Mouse (Mus musculus) kidney, embryonic 16.5 days (tissue): ENCODE results near the gene Cers3. TPM values are rescaled to one million over a fixed set of nuclear protein-coding genes. Genes with fewer than 3 reads are reported as not detected.

Experiments used
- ATAC-seq: fragments of 200-750 bp; cut with Nextera tagmentation; 2 replicates; pipeline ENCODE4 v1.8.0; 2017; ENCODE audit warnings: moderate TSS enrichment; ENCODE audit not compliant: low FRiP score, low TSS enrichment
- H3K27ac ChIP-seq: fragments of 300-500 bp; sonication (generic); 2 replicates; pipeline ENCODE4 v1.5.1; 2014; ENCODE audit warnings: low read length
- H3K27me3 ChIP-seq: fragments of 300-500 bp; sonication (generic); 2 replicates; pipeline ENCODE4 v1.6.1; 2014; ENCODE audit warnings: low read length, control low read depth, mixed read lengths; ENCODE audit not compliant: insufficient read depth
- H3K36me3 ChIP-seq: fragments of 300-500 bp; sonication (generic); 2 replicates; pipeline ENCODE4 v1.6.1; 2014; ENCODE audit warnings: low read length, control low read depth, mixed read lengths; ENCODE audit not compliant: insufficient read depth
- H3K4me1 ChIP-seq: fragments of 300-500 bp; sonication (generic); 2 replicates; pipeline ENCODE4 v1.6.1; 2014; ENCODE audit warnings: low read length, control low read depth, mixed read lengths; ENCODE audit not compliant: insufficient read depth
- H3K4me2 ChIP-seq: fragments of 300-500 bp; sonication (generic); replicated peaks from 2 replicates; pipeline ENCODE4 v1.6.1; 2014; ENCODE audit warnings: low read depth, low read length
- H3K4me3 ChIP-seq: fragments of 300-500 bp; sonication (generic); 2 replicates; pipeline ENCODE4 v1.5.1; 2014; ENCODE audit warnings: mild to moderate bottlenecking, low read length
- H3K9ac ChIP-seq: fragments of 300-500 bp; sonication (generic); replicated peaks from 2 replicates; pipeline ENCODE4 v1.6.1; 2014; ENCODE audit warnings: low read length
- H3K9me3 ChIP-seq: fragments of 300-500 bp; sonication (generic); 2 replicates; pipeline ENCODE4 v1.6.1; 2016; ENCODE audit warnings: low read length, control low read depth
- WGBS: fragments of 180-500 bp; shearing (Covaris S2); extraction: QIAGEN DNeasy Blood & Tissue Kit; methylation state at CpG from one replicate; pipeline ENCODE4 v1.1.7; 2014; 5-methylcytosine and 5-hydroxymethylcytosine counted together
- polyA plus RNA-seq: library from polyadenylated mRNA; unstranded; fragments of >200 nt; fragmentation: Nextera tagmentation; extraction: Ambion mirVana; gene quantifications from 2 replicates; pipeline ENCODE4 v1.2.1, GENCODE M21; 2015

The Cers3 gene
- polyA plus RNA-seq, 1 experiment from 2014 or later = 2.7 TPM

DNA sequence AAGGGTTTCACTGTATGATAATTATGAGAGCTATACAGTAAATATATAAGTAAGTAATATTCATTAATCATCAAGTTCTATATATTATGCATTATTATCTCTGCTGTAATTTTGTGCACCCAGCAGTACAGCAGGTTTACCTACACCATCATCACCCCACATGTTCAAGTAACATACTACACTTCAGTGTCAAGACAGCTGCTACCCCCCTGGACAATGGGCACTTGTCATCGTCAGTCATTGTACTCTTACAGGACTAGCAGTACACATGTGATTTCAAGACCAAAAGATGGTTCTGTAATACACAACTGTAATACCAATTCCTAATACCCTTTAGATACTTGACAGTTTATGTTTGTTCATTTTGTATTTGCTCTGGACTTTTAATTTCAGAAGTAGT lies 54.0 kb downstream of the Cers3 start:
- Histone ChIP-seq H3K4me1 (peaks cover 3% of the 10 kb centered on the region; the same call in 1 of the 2 replicates), H3K36me3 (no peaks in the 10 kb centered on the region), H3K27me3 (no peaks in the 10 kb centered on the region), H3K9ac (no peak overlapping the region), H3K27ac (no peak overlapping the region), H3K4me2 (no peak overlapping the region), H3K9me3 (no peaks in the 10 kb centered on the region), H3K4me3 (no peak overlapping the region)
- ATAC-seq = no peak
- WGBS = 85% methylated on average over 1 of the region's 1 CpGs

GRCm38 (mm10) chr7:66798826-66799225 lies 55.5 kb downstream of the Cers3 start:
- 50% methylated on average over 5 of the region's 5 CpGs for WGBS

DNA sequence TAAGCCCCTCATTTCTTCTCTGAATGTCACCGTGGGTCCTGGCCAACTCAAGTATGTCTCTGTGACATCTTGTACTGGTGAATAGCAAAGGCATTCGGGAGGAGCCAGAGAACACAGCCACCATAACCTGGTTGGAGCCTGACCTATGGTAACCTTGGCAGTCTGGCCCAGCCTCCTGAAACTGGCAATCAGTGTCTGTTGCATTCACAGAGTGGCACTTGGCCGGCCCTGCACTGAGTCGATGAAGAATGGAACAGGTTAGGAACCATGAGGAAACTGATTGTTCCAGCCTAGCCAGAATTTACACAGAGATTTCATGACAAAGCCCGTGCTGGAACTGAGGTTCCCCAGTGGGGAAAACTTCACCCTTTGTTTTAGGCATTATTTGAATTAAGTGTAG lies 57.5 kb downstream of the Cers3 start:
- H3K9me3 ChIP-seq = no peaks in the 10 kb centered on the region

More at GRCm38 (mm10) chr7:66798826-66799225, 55.5 kb downstream of the Cers3 start:
- Histone ChIP-seq H3K9me3 (no peaks in the 10 kb centered on the region), H3K4me3 (no peak overlapping the region), H3K27ac (no peak overlapping the region), H3K36me3 (no peaks in the 10 kb centered on the region), H3K9ac (no peak overlapping the region), H3K4me2 (no peak overlapping the region), H3K27me3 (no peaks in the 10 kb centered on the region), H3K4me1 (peaks cover 7% of the 10 kb centered on the region; the same call in 1 of the 2 replicates)
- no peak for ATAC-seq

DNA sequence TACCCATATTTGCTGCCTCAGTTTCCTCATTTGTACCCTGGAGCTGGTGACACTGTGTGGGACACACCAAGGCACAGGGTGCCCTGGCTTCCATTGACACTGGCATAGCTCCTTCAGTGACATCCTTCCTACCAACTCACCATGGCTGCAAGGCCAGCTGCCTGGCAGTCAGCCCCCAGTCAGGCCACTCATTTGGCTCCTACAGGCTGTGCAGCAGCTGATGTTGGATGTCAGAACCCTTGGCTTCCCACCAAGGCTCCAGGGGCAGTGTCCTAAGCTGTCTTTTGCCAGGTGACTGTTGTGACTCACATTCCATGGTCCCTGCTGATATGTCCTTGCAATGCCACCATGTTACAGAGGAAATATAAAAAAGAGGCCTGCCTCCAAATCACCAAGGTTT lies 58.5 kb downstream of the Cers3 start:
- Histone ChIP-seq H3K4me3 (no peak overlapping the region), H3K36me3 (no peaks in the 10 kb centered on the region), H3K4me1 (peaks cover 12% of the 10 kb centered on the region; the same call in 1 of the 2 replicates), H3K27me3 (no peaks in the 10 kb centered on the region), H3K9ac (no peak overlapping the region), H3K27ac (no peak overlapping the region), H3K9me3 (no peaks in the 10 kb centered on the region), H3K4me2 (no peak overlapping the region)
- ATAC-seq = no peak

More for the DNA sequence above, 57.5 kb downstream of the Cers3 start:
- Histone ChIP-seq H3K4me3 (no peak overlapping the region), H3K4me1 (peaks cover 12% of the 10 kb centered on the region; the same call in 1 of the 2 replicates), H3K36me3 (no peaks in the 10 kb centered on the region), H3K27ac (no peak overlapping the region), H3K27me3 (no peaks in the 10 kb centered on the region), H3K9ac (no peak overlapping the region), H3K4me2 (no peak overlapping the region)
- 76% methylated on average over 5 of the region's 5 CpGs for WGBS
- no peak for ATAC-seq

- H3K4me2 ChIP-seq = no peak overlapping the region
- H3K27me3 ChIP-seq = no peaks in the 10 kb centered on the region
- peaks cover 11% of the 10 kb centered on the region; the same call in 1 of the 2 replicates for H3K4me1 ChIP-seq
- H3K9me3 ChIP-seq = no peaks in the 10 kb centered on the region
- H3K36me3 ChIP-seq = no peaks in the 10 kb centered on the region
- no peak; the same call in 1 of the 2 replicates for ATAC-seq
- H3K9ac ChIP-seq = no peak overlapping the region
- no peak overlapping the region for H3K4me3 ChIP-seq
- no peak overlapping the region for H3K27ac ChIP-seq
- 7% methylated on average over 5 of the region's 5 CpGs for WGBS
Observed at GRCm38 (mm10) chr7:66803798-66804197, 60.5 kb downstream of the Cers3 start.

- no peaks in the 10 kb centered on the region for H3K9me3 ChIP-seq
- H3K27ac ChIP-seq = no peak overlapping the region
- 0 out of 2 replicates have a peak, but pooled peaks cover 9% of the 10 kb centered on the region for H3K4me1 ChIP-seq
- no peak overlapping the region for H3K4me3 ChIP-seq
- no peaks in the 10 kb centered on the region for H3K27me3 ChIP-seq
- H3K4me2 ChIP-seq = no peak overlapping the region
- ATAC-seq = no peak
- WGBS = 82% methylated on average over 3 of the region's 3 CpGs
- no peak overlapping the region for H3K9ac ChIP-seq
- no peaks in the 10 kb centered on the region for H3K36me3 ChIP-seq
Observed at GRCm38 (mm10) chr7:66806801-66807200, 63.5 kb downstream of the Cers3 start.

DNA sequence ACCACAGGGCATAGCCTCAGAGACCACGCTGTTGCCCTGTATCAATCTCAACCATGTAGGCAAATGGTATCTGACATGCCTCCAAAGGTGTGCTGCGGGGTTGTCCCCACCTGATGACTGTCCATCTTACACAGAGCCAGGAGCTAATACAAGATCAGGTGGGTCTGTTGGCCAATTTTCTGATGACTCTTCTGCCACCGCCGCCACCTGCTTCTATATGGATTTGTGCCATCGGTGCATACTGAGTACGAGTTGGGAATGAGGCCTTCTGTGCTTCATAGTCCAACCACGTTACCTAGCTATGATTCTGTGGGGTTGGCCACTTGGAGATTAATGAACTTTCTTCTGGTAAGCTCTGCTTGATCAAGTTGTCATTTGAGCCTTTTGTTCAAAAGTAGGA lies 67.1 kb downstream of the Cers3 start:
- WGBS = 96% methylated on average over 7 of the region's 7 CpGs
- Histone ChIP-seq H3K27me3 (no peaks in the 10 kb centered on the region), H3K4me1 (no peaks in the 10 kb centered on the region), H3K36me3 (no peaks in the 10 kb centered on the region), H3K9ac (no peak overlapping the region), H3K4me3 (no peak overlapping the region), H3K4me2 (no peak overlapping the region), H3K9me3 (no peaks in the 10 kb centered on the region), H3K27ac (no peak overlapping the region)
- ATAC-seq = no peak

- H3K27ac ChIP-seq = no peak overlapping the region
- H3K27me3 ChIP-seq = no peaks in the 10 kb centered on the region
- no peaks in the 10 kb centered on the region for H3K4me1 ChIP-seq
- WGBS = 16% methylated on average over 1 of the region's 1 CpGs
- no peak for ATAC-seq
- no peak overlapping the region for H3K4me2 ChIP-seq
- H3K4me3 ChIP-seq = no peak overlapping the region
- H3K36me3 ChIP-seq = no peaks in the 10 kb centered on the region
- no peaks in the 10 kb centered on the region for H3K9me3 ChIP-seq
- no peak overlapping the region for H3K9ac ChIP-seq
Observed at GRCm38 (mm10) chr7:66811294-66811693, 68.0 kb downstream of the Cers3 start.

GRCm38 (mm10) chr7:66812289-66812688 lies 69.0 kb downstream of the Cers3 start:
- Histone ChIP-seq H3K9ac (no peak overlapping the region), H3K27ac (no peak overlapping the region), H3K4me1 (no peaks in the 10 kb centered on the region), H3K4me3 (no peak overlapping the region), H3K27me3 (no peaks in the 10 kb centered on the region), H3K36me3 (no peaks in the 10 kb centered on the region), H3K4me2 (no peak overlapping the region), H3K9me3 (no peaks in the 10 kb centered on the region)
- ATAC-seq = no peak
- WGBS = 62% methylated on average over 4 of the region's 4 CpGs

GRCm38 (mm10) chr7:66812737-66813136 lies 69.4 kb downstream of the Cers3 start:
- no peaks in the 10 kb centered on the region for H3K27me3 ChIP-seq
- no peaks in the 10 kb centered on the region for H3K4me1 ChIP-seq
- H3K27ac ChIP-seq = no peak overlapping the region
- H3K4me3 ChIP-seq = no peak overlapping the region
- 25% methylated on average over 9 of the region's 9 CpGs for WGBS
- no peaks in the 10 kb centered on the region for H3K9me3 ChIP-seq
- H3K4me2 ChIP-seq = no peak overlapping the region
- no peaks in the 10 kb centered on the region for H3K36me3 ChIP-seq
- ATAC-seq = peak; percentile 27; the same call in 1 of the 2 replicates
- H3K9ac ChIP-seq = no peak overlapping the region
